13 mouse cellular contexts compared by ENCODE assay signal in the genomic region with DNA sequence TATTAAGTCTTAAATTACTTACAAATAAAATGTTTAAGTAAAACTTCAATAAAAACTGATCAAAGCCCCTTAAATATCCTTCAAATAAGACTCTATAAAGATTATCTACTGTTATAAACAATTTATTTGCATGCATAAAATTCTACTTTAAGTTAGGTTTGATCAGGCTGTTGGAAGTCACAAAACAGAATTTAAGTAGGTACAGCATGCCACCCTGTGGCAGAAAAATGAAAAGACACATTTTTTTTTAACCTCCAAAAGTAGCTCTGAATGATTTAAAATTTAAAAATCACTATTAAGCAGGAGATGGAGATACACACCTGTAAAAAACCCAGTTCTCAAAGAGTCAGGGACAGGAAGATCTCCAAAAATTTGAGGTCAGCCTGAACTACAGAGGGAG. TPM values are rescaled to one million over a fixed set of nuclear protein-coding genes. Genes with fewer than 3 reads are reported as not detected.
DNase-seq lines count a peak whose midpoint lies in the region; ATAC-seq and TF ChIP-seq lines count a peak whose summit lies in the region.
"Had no signal": no experiment of that assay in that cellular context is flagged by ENCODE, and none has a peak within 500 bp of the region (broad histone marks: within the 10 kb centered on the region; RNA-seq: fewer than 3 reads in every experiment).

No protein-coding gene starts in this region.

- no peak overlapping the region for H3K27ac ChIP-seq in kidney, postnatal 0 days
- H3K27ac ChIP-seq in embryonic facial prominence, embryonic 14.5 days (replicated peaks; ENCODE audit: low read depth, low read length), result no peak overlapping the region
- H3K27ac ChIP-seq: embryonic facial prominence, embryonic 12.5 days; hindbrain, embryonic 12.5 days; liver, embryonic 12.5 days; midbrain, embryonic 13.5 days had no signal

- no peak overlapping the region for H3K4me2 ChIP-seq in kidney, postnatal 0 days (ENCODE audit: low read length)
- H3K4me2 ChIP-seq in embryonic facial prominence, embryonic 14.5 days (ENCODE audit: low read depth, low read length), result no peak overlapping the region
- H3K4me2 ChIP-seq: embryonic facial prominence, embryonic 12.5 days; hindbrain, embryonic 12.5 days; liver, embryonic 12.5 days; midbrain, embryonic 13.5 days had no signal

- DNase-seq in embryo, embryonic 10.5 days (ENCODE audit: low spot score), result peak; percentile 32
- DNase-seq in embryo, embryonic 9.5 days (ENCODE audit: extremely low spot score), result no peak
- peak; percentile 48 for DNase-seq in kidney, postnatal 0 days (ENCODE audit: low spot score)
- no peak for DNase-seq in kidney, adult 18-20 months
- peak; percentile 10 for DNase-seq in CD4-positive helper T cell, adult 2 months (ENCODE audit: low read depth, low spot score)
- DNase-seq in embryonic facial prominence, embryonic 14.5 days (ENCODE audit: low spot score), result peak; percentile 5
- no peak for DNase-seq in gastrocnemius, postnatal 25 days
- DNase-seq: adrenal gland, adult 2 months had no signal

- H3K9ac ChIP-seq in kidney, postnatal 0 days (ENCODE audit: low read depth, low read length), result no peak overlapping the region
- no peak overlapping the region for H3K9ac ChIP-seq in embryonic facial prominence, embryonic 14.5 days (ENCODE audit: low read depth, low read length)
- H3K9ac ChIP-seq: embryonic facial prominence, embryonic 12.5 days; hindbrain, embryonic 12.5 days; liver, embryonic 12.5 days; midbrain, embryonic 13.5 days had no signal

- TF ChIP-seq CTCF in kidney, postnatal 0 days (IDR thresholded peaks at IDR 0.05; ENCODE audit: low read depth), result peak; percentile 65

- no peak for ATAC-seq in kidney, postnatal 0 days (replicated peaks; ENCODE audit: low FRiP score, low read depth)
- no peak for ATAC-seq in embryonic facial prominence, embryonic 14.5 days (ENCODE audit: low read depth)
- no peak; the same call in 1 of the 2 replicates for ATAC-seq in granulocyte monocyte progenitor cell, adult 5-6 weeks (replicated peaks; ENCODE audit: poor library complexity, severe bottlenecking)
- ATAC-seq: liver, embryonic 12.5 days; midbrain, embryonic 13.5 days had no signal

- no peaks in the 10 kb centered on the region for H3K4me1 ChIP-seq in kidney, postnatal 0 days (replicated peaks; ENCODE audit: insufficient read depth, low read length)
- no peaks in the 10 kb centered on the region for H3K4me1 ChIP-seq in embryonic facial prominence, embryonic 14.5 days (ENCODE audit: control insufficient read depth, insufficient read depth, low read length)
- H3K4me1 ChIP-seq: embryonic facial prominence, embryonic 12.5 days; hindbrain, embryonic 12.5 days; liver, embryonic 12.5 days; midbrain, embryonic 13.5 days had no signal

- H3K4me3 ChIP-seq in kidney, postnatal 0 days (replicated peaks; ENCODE audit: low read depth, low read length), result no peak overlapping the region
- no peak overlapping the region for H3K4me3 ChIP-seq in embryonic facial prominence, embryonic 14.5 days (ENCODE audit: low read depth, low read length)
- H3K4me3 ChIP-seq: embryonic facial prominence, embryonic 12.5 days; hindbrain, embryonic 12.5 days; liver, embryonic 12.5 days; midbrain, embryonic 13.5 days had no signal

- H3K36me3 ChIP-seq in kidney, postnatal 0 days (ENCODE audit: insufficient read depth, low read length), result no peaks in the 10 kb centered on the region
- no peaks in the 10 kb centered on the region for H3K36me3 ChIP-seq in embryonic facial prominence, embryonic 14.5 days (ENCODE audit: control insufficient read depth, insufficient read depth, low read length)
- H3K36me3 ChIP-seq: embryonic facial prominence, embryonic 12.5 days; hindbrain, embryonic 12.5 days; midbrain, embryonic 13.5 days had no signal

- no peaks in the 10 kb centered on the region for H3K27me3 ChIP-seq in kidney, postnatal 0 days (ENCODE audit: insufficient read depth, low read length)
- H3K27me3 ChIP-seq in embryonic facial prominence, embryonic 14.5 days (replicated peaks; ENCODE audit: control insufficient read depth, insufficient read depth, low read length), result no peaks in the 10 kb centered on the region
- H3K27me3 ChIP-seq: embryonic facial prominence, embryonic 12.5 days; hindbrain, embryonic 12.5 days; liver, embryonic 12.5 days; midbrain, embryonic 13.5 days had no signal

- no peaks in the 10 kb centered on the region for H3K9me3 ChIP-seq in kidney, postnatal 0 days (replicated peaks; ENCODE audit: low read length)
- no peaks in the 10 kb centered on the region for H3K9me3 ChIP-seq in embryonic facial prominence, embryonic 14.5 days (ENCODE audit: control insufficient read depth, low read length)
- H3K9me3 ChIP-seq: embryonic facial prominence, embryonic 12.5 days; hindbrain, embryonic 12.5 days; liver, embryonic 12.5 days; midbrain, embryonic 13.5 days had no signal

RNA-seq across cellular contexts. Expression of a gene that starts 33.0 kb away (rescaled TPM):
- 0.74 TPM in 1 of 2 replicates, not detected in the other for polyA plus RNA-seq in kidney, postnatal 0 days (2015; fragmentation: Nextera tagmentation; extraction: Ambion mirVana)
- not detected in 2 replicates for polyA plus RNA-seq in embryonic facial prominence, embryonic 14.5 days (2014; fragmentation: Nextera tagmentation; extraction: Ambion mirVana)
- total RNA-seq in granulocyte monocyte progenitor cell, adult 5-6 weeks (2014; fragmentation: Nextera tagmentation), result not detected in 2 replicates
- 2.5 TPM in 1 of 2 replicates, not detected in the other for total RNA-seq in granulocyte monocyte progenitor cell, adult 5-6 weeks (2017)
- not detected for total RNA-seq in gastrocnemius, postnatal 25 days (2021)
- total RNA-seq: adrenal gland, adult 2 months had no signal
- polyA plus RNA-seq: adrenal gland, adult 2 months; embryonic facial prominence, embryonic 12.5 days; hindbrain, embryonic 12.5 days; midbrain, embryonic 13.5 days had no signal

RNA-seq across cellular contexts. Expression of a gene that starts 33.3 kb away (rescaled TPM):
- polyA plus RNA-seq in kidney, postnatal 0 days (2015; fragmentation: Nextera tagmentation; extraction: Ambion mirVana), result 18.2 and 18.4 TPM in 2 replicates
- 17.1 and 18.4 TPM in 2 replicates for polyA plus RNA-seq in embryonic facial prominence, embryonic 14.5 days (2014; fragmentation: Nextera tagmentation; extraction: Ambion mirVana)
- 14.9 and 15.5 TPM in 2 replicates for total RNA-seq in granulocyte monocyte progenitor cell, adult 5-6 weeks (2014; fragmentation: Nextera tagmentation)
- 21.1 and 22.4 TPM in 2 replicates for total RNA-seq in granulocyte monocyte progenitor cell, adult 5-6 weeks (2017)
- total RNA-seq in gastrocnemius, postnatal 25 days (2021), result 1 to 10 TPM; 2.7 to 3.0 TPM

Comparison
In these comparisons a context has a peak if more than half of its experiments do, and no peak if none do; other contexts are left out.
1. DNase-seq: peak in embryo, embryonic 10.5 days (single experiment), kidney, postnatal 0 days (single experiment), CD4-positive helper T cell, adult 2 months (single experiment) and embryonic facial prominence, embryonic 14.5 days (single experiment); none in embryo, embryonic 9.5 days (single experiment), kidney, adult 18-20 months (single experiment) and gastrocnemius, postnatal 25 days (single experiment).